Mouse (Mus musculus) cerebellum, adult 11-12 months (tissue): ENCODE measurements around the gene Ddx19a.
"Not testable (repeated sequence)": the region's sequence is repeated elsewhere in the genome, so short reads cannot be mapped to it uniquely, and the experiment has no call there.

Source experiments
- DNase-seq: peaks from one replicate; pipeline ENCODE4 v3.0.0; 2022

Gene Ddx19a

DNA sequence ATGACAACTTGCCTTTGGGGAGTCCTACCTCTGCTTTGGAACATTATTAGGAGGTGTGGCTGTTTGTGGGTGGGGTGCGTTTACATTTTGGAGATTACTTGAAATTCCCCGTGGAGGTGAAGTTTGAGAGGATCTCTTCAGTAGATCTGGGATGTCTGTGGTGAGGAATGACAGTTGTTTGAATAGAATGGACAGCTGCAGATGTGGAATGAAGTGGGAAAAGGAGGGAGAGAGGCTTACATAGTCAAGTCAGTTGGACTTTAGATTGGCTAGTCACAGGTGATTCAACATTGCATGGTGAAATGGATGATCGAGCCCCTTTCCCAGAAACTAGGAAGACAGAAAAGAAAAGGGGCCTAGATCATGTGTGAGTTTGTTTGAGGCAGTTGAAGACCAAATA, 65.2 kb downstream of the Ddx19a start:
- no peak for DNase-seq

GRCm38 (mm10) chr8:110931176-110931939, 66.2 kb downstream of the Ddx19a start:
- DNase-seq = peak; percentile 87

- not testable (repeated sequence) for DNase-seq
Observed at GRCm38 (mm10) chr8:110929672-110930071, 67.9 kb downstream of the Ddx19a start.

DNA sequence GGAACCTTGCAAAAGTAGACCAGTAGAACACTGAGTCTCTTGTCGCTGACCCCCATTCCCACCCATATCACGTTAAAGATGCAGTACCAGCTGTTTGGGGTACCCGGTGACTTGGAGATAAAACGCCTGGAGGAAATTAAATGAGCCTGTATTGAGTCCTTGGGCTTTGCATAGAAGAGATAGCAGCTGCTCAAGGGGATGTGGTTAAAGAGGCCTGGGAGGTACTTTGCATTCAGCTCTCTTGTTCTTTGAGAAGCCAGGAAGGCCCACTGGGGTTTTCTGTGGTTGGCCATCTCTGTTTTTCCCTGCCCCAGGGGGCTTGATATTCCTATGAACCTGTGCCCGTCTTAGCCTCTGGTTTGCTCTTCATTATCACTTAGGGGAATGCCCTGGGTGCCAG, 68.5 kb downstream of the Ddx19a start:
- no peak for DNase-seq

DNA sequence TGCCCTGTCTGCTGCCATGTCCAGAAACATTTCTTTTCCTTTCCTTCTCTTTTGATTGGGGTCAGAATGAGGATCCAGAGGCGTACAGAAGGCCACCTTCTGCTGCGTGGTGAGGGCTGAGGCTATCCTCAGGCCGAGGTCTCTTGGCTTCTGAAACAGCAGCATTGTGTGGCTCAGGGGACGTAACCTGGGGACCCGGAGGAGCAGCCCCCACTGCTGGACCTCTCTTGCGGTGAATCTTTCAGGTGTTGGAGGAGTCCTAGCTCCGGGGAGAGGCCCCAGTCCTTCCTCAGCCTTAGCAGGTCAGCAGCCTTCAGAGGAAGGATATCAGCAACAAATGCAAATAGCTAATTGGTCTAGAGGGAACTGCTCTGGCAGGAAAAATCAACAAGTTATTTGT, 69.2 kb downstream of the Ddx19a start:
- DNase-seq = no peak

- no peak for DNase-seq
Observed at GRCm38 (mm10) chr8:110926690-110927089, 70.9 kb downstream of the Ddx19a start.

DNA sequence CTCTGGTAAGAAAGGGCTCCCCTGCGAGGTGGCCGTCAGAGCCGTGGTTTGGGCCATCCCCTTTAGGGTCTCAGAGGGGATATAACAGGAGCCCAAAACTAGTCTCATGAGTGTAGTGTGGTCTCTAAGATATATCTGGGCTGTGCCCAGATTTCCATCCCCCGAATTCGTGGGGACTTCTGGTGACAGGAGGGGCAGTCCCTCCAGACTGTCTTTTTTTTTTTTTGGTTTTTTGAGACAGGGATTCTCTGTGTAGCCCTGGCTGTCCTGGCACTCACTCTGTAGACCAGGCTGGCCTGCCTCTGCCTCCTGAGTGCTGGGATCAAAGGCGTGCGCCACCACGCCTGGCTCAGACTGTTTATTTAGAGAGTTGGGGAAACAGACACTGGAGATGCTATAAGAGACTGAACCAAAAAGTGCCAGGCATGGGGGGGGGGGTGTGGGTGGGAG, 71.9 kb downstream of the Ddx19a start:
- no peak for DNase-seq
